Mouse (Mus musculus): ENCODE measurements at regions not wholly inside any gene's neighbourhood (a gene's known extent, or its start where the extent isn't known, plus 50 kb on each side); places are given as distances from the start of the nearest gene placed in this dataset.
"Not testable (repeated sequence)": the region's sequence is repeated elsewhere in the genome, so short reads cannot be mapped to it uniquely, and the experiment has no call there.

GRCm38 (mm10) chr11:94882687-94883383 is 53.2 kb upstream of the Col1a1 start:
- DNase-seq (ENCODE audit: low read depth, low spot score), result no peak

- no peak for DNase-seq (ENCODE audit: low read depth, low spot score)
Observed at GRCm38 (mm10) chr11:94881982-94882686, 53.9 kb upstream of the Col1a1 start.

- DNase-seq (ENCODE audit: low read depth, low spot score), result no peak
Observed at GRCm38 (mm10) chr11:94880896-94881840, 54.9 kb upstream of the Col1a1 start.

GRCm38 (mm10) chr11:94876707-94877106 is 59.3 kb upstream of the Col1a1 start:
- no peak for DNase-seq (ENCODE audit: low read depth, low spot score)

GRCm38 (mm10) chr11:94875026-94875425 is 61.0 kb upstream of the Col1a1 start:
- DNase-seq (ENCODE audit: low read depth, low spot score), result no peak

- DNase-seq (ENCODE audit: low read depth, low spot score), result no peak
Observed at GRCm38 (mm10) chr11:94874155-94874561, 61.9 kb upstream of the Col1a1 start.

- no peak for DNase-seq (ENCODE audit: low read depth, low spot score)
Observed at GRCm38 (mm10) chr11:94873693-94874092, 62.3 kb upstream of the Col1a1 start.

GRCm38 (mm10) chr11:94872921-94873320 is 63.1 kb upstream of the Col1a1 start:
- peak; percentile 43 for DNase-seq (ENCODE audit: low read depth, low spot score)

GRCm38 (mm10) chr11:94870341-94870740 is 65.7 kb upstream of the Col1a1 start:
- DNase-seq (ENCODE audit: low read depth, low spot score), result no peak

- DNase-seq (ENCODE audit: low read depth, low spot score), result not testable (repeated sequence)
Observed at GRCm38 (mm10) chr11:94869866-94870265, 66.2 kb upstream of the Col1a1 start.

GRCm38 (mm10) chr11:94866176-94866967 is 69.7 kb upstream of the Col1a1 start:
- DNase-seq (ENCODE audit: low read depth, low spot score), result no peak

GRCm38 (mm10) chr11:94850129-94850528 is 67.6 kb upstream of the Tmem92 start:
- DNase-seq (ENCODE audit: low read depth, low spot score), result no peak

GRCm38 (mm10) chr11:94839133-94839532 is 56.6 kb upstream of the Tmem92 start:
- DNase-seq (ENCODE audit: low read depth, low spot score), result no peak

- no peak for DNase-seq (ENCODE audit: low read depth, low spot score)
Observed at GRCm38 (mm10) chr11:94838140-94838539, 55.6 kb upstream of the Tmem92 start.

GRCm38 (mm10) chr11:94836347-94836746 is 53.8 kb upstream of the Tmem92 start:
- no peak for DNase-seq (ENCODE audit: low read depth, low spot score)

- DNase-seq (ENCODE audit: low read depth, low spot score), result no peak
Observed at GRCm38 (mm10) chr11:94832246-94832985, 49.9 kb upstream of the Tmem92 start.
